Mouse (Mus musculus): ENCODE data around the gene Fitm1.

Gene Fitm1

GRCm38 (mm10) chr14:55567496-55567895, 7.9 kb upstream of the Fitm1 start:
- in situ Hi-C loops (cut with MboI, MseI) = no loop called here

GRCm38 (mm10) chr14:55570588-55570987, 4.8 kb upstream of the Fitm1 start:
- in situ Hi-C loops (cut with MboI, MseI) = no loop called here

GRCm38 (mm10) chr14:55571760-55572159, 3.7 kb upstream of the Fitm1 start:
- in situ Hi-C loops (cut with MboI, MseI) = no loop called here

GRCm38 (mm10) chr14:55575711-55576110, 294 bp downstream of the Fitm1 start:
- in situ Hi-C loops (cut with MboI, MseI) = loop anchor here (25.0 kb wide), 1 partner anchor 688 kb away; the partner anchor contains the start of genes Bcl2l2, Gm20521, Pabpn1 and Ppp1r3e

- in situ Hi-C loops (cut with MboI, MseI) = loop anchor here (25.0 kb wide), 1 partner anchor 689 kb away; the partner anchor contains the start of genes Bcl2l2, Gm20521, Pabpn1 and Ppp1r3e
Measured at GRCm38 (mm10) chr14:55576376-55576775, 959 bp downstream of the Fitm1 start.

- in situ Hi-C loops (cut with MboI, MseI) = loop anchor here (25.0 kb wide), 1 partner anchor 691 kb away; the partner anchor contains the start of genes Bcl2l2, Gm20521, Pabpn1 and Ppp1r3e
Measured at GRCm38 (mm10) chr14:55577871-55578667, 2.7 kb downstream of the Fitm1 start, which contains the start of gene Psme1. Gene Psme1 (plus strand): TSS chr14:55578123.

GRCm38 (mm10) chr14:55578668-55579269, 3.4 kb downstream of the Fitm1 start:
- in situ Hi-C loops (cut with MboI, MseI) = loop anchor here (25.0 kb wide), 1 partner anchor 691 kb away; the partner anchor contains the start of genes Bcl2l2, Gm20521, Pabpn1 and Ppp1r3e

- in situ Hi-C loops (cut with MboI, MseI) = loop anchor here (25.0 kb wide), 1 partner anchor 693 kb away; the partner anchor contains the start of genes Bcl2l2, Gm20521, Pabpn1 and Ppp1r3e
Measured at GRCm38 (mm10) chr14:55579511-55580496, 4.4 kb downstream of the Fitm1 start.

- in situ Hi-C loops (cut with MboI, MseI) = loop anchor here (25.0 kb wide), 1 partner anchor 693 kb away; the partner anchor contains the start of genes Bcl2l2, Gm20521, Pabpn1 and Ppp1r3e
Measured at GRCm38 (mm10) chr14:55580731-55581130, 5.3 kb downstream of the Fitm1 start.

- in situ Hi-C loops (cut with MboI, MseI) = loop anchor here (25.0 kb wide), 1 partner anchor 695 kb away; the partner anchor contains the start of genes Bcl2l2, Gm20521, Pabpn1 and Ppp1r3e
Measured at GRCm38 (mm10) chr14:55581981-55582681, 6.7 kb downstream of the Fitm1 start.

GRCm38 (mm10) chr14:55584303-55584701, 8.9 kb downstream of the Fitm1 start:
- in situ Hi-C loops (cut with MboI, MseI) = loop anchor here (25.0 kb wide), 1 partner anchor 697 kb away; the partner anchor contains the start of genes Bcl2l2, Gm20521, Pabpn1 and Ppp1r3e

- in situ Hi-C loops (cut with MboI, MseI) = loop anchor here (25.0 kb wide), 1 partner anchor 698 kb away; the partner anchor contains the start of genes Bcl2l2, Gm20521, Pabpn1 and Ppp1r3e
Measured at GRCm38 (mm10) chr14:55584702-55585565, 9.5 kb downstream of the Fitm1 start, which contains the start of gene Emc9. Gene Emc9 (minus strand): TSS chr14:55585302.

GRCm38 (mm10) chr14:55585566-55585960, 10.1 kb downstream of the Fitm1 start:
- in situ Hi-C loops (cut with MboI, MseI) = loop anchor here (25.0 kb wide), 1 partner anchor 698 kb away; the partner anchor contains the start of genes Bcl2l2, Gm20521, Pabpn1 and Ppp1r3e

GRCm38 (mm10) chr14:55586149-55586548, 10.7 kb downstream of the Fitm1 start:
- in situ Hi-C loops (cut with MboI, MseI) = loop anchor here (25.0 kb wide), 1 partner anchor 699 kb away; the partner anchor contains the start of genes Bcl2l2, Gm20521, Pabpn1 and Ppp1r3e

- in situ Hi-C loops (cut with MboI, MseI) = loop anchor here (25.0 kb wide), 1 partner anchor 702 kb away; the partner anchor contains the start of genes Bcl2l2, Gm20521, Pabpn1 and Ppp1r3e
Measured at GRCm38 (mm10) chr14:55589271-55589670, 13.9 kb downstream of the Fitm1 start.

- in situ Hi-C loops (cut with MboI, MseI) = loop anchor here (25.0 kb wide), 1 partner anchor 703 kb away; the partner anchor contains the start of genes Bcl2l2, Gm20521, Pabpn1 and Ppp1r3e
Measured at GRCm38 (mm10) chr14:55589771-55590448, 14.5 kb downstream of the Fitm1 start.

GRCm38 (mm10) chr14:55590748-55591330, 15.4 kb downstream of the Fitm1 start, which contains the start of gene Psme2:
Gene Psme2 (minus strand): TSS chr14:55591113.
- in situ Hi-C loops (cut with MboI, MseI) = loop anchor here (25.0 kb wide), 1 partner anchor 704 kb away; the partner anchor contains the start of genes Bcl2l2, Gm20521, Pabpn1 and Ppp1r3e

Measured in regulatory T cell (primary cell).